Mouse (Mus musculus): ENCODE results near the gene Flywch2.
A peak's percentile ranks its signal among the peaks of the same experiment; 100 is the strongest.

Gene Flywch2

DNA sequence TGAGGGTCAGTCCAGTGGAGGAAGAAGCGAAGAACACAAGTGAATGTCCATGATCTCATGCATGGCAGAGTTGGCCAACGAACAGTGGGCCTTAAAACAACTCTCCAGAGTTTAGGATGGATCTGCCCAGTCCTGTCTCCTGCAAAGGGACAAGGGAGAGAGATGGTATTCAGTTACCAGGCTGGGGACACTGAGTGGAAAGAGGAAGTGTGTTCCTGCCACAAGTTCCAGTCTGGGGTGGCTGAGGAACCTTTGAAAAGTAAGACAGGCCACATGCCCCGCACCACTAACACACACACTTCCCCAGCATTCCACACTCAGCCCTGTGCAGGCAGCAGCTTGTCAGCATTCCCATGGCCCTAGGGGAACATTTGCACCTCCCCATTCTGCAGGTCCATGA is 39.1 kb downstream of the Flywch2 start:
- DNase-seq, result no peak

GRCm38 (mm10) chr17:23746311-23746710 is 39.6 kb downstream of the Flywch2 start:
- no peak for DNase-seq

DNA sequence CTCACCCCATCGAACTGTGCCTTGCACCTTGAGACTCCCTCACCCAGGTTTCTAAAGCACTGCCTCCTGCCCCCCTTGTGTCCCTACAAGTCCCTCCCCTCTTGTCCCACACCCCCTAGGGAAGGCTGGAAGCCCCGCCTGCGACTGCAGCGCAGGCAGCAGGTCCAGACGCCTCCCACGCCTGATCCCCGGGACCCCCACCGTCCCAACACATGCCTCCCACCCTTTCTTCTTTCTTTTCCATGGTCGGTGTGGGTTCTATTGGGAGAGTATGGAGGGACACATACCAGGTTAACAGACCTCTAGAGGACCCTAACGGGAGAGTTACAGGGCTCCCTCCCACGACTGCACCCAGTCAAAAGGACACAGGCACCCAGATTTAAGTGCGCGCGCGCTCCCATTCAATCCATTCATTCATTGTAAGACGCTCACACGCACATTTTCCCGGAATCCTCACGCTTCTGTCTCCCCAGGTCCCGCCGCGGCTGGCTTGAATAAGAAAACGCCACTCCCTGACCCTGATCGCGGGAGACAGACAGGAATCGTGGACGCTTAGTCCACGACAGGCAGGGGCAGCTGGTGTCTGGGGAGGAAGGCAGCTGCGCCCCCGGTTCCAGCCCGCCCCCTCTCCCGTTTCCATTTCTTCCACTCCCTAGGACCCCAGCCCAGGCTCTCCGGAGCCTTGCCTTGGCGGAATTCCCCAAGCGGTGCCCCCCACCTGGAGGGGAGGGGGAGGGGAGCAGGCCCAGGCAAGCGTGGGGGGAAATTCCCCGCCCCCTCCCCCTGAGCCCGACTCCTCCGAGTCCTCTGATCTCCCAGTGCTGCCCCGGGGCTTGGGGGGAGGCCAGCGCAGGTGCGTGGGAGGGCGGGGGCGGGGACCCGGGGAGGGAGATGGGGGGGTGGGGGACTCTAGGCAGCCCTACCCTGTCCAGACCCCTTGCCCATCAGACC is 40.3 kb downstream of the Flywch2 start, which contains the start of gene Kremen2:
TSS of gene Kremen2 (minus strand) at position 533 of the 951 bp plus-strand sequence.
- peak; percentile 48 for DNase-seq

- DNase-seq, result no peak
These were observed 41.2 kb downstream of the Flywch2 start for GRCm38 (mm10) chr17:23744651-23745050.

DNA sequence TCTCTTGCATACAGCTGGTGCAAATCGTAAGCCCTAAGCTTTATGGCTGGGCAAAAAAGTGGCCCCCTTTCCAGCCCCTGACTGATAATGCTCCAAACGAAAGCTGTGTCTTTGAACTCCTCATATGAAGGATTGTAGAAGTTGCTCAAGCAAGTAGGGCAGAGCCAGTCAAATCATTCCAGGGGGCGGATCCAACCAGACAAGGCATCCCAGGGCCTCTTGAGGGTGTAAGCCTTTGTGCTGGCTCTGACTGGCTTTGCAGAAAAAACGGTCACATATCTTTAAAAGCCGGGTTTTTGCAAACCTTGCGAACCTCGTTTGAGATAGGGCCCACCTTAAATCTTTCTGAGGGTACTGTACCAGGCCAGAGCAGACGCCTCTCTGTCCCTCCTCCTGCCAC is 41.8 kb downstream of the Flywch2 start:
- no peak for DNase-seq

GRCm38 (mm10) chr17:23742941-23743340 is 42.9 kb downstream of the Flywch2 start:
- no peak for DNase-seq

- DNase-seq, result no peak
These were observed 43.6 kb downstream of the Flywch2 start for GRCm38 (mm10) chr17:23742210-23742793.

GRCm38 (mm10) chr17:23741359-23742209 is 44.3 kb downstream of the Flywch2 start:
- no peak for DNase-seq

DNA sequence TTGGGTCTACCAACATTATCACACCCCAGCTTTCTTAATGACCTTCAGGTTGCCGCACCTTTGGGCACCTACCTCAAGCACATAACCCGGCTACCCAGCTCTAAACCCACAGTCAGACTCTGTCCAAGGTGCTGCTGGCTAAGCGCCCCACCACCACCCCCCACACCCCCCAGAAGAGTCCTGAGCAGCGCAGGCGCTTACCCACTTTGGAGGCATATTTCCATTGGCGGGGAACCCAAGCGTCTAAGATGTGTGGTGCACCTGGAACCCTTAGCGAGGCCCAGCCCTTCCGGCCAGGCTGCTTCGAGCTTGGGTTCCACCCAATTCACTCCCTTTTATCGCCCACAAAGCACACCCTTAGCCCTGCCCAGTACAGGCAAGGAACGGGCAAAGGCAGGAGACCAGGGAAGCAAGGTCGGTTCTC is 45.3 kb downstream of the Flywch2 start, which contains the start of gene Paqr4:
TSS of gene Paqr4 (minus strand) at position 270 of the 424 bp plus-strand sequence.
- DNase-seq, result no peak

DNA sequence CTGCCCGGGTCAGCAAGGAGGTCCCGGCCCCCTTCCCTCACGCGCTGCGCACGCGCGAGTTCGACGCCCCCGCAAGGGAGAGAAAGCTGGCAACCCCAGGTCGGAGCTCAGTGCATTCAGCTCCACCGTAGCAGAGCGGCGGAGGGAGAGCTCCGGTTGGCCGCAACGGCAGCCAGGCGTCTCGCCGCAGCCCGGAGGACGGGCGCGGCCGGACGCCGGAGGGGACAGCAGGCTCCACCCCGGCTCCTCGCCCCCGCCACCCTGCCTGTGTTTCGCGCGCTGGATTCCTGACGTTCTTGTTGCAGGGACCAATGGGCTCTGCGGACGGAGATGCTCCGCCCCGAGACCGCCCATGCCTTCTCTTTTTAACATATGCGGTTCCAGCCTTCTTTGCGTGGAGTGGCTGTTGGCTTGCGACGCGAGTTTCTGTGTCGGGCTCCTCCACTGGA is 45.7 kb downstream of the Flywch2 start:
- DNase-seq, result peak; percentile 93

- peak; percentile 49 for DNase-seq
These were observed 46.4 kb downstream of the Flywch2 start for GRCm38 (mm10) chr17:23739202-23740135.

DNA sequence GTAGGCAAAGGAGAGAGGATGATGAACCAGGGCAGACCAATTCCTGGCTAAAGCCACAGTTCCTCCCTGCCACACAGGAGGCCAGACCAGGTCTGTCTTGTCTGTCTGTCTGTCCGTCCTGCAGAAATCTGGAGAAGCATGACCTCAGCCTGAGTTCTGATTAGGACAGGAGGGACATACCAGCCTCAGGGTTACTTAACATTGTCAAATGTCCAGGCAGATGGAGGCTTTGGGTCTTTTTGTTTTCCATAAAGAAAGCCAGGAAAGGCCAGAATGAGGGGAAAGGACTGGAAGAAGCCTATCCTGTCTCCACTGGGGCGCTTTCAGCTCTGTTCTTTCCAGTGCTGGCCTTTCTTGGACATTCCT is 47.1 kb downstream of the Flywch2 start:
- no peak for DNase-seq

DNA sequence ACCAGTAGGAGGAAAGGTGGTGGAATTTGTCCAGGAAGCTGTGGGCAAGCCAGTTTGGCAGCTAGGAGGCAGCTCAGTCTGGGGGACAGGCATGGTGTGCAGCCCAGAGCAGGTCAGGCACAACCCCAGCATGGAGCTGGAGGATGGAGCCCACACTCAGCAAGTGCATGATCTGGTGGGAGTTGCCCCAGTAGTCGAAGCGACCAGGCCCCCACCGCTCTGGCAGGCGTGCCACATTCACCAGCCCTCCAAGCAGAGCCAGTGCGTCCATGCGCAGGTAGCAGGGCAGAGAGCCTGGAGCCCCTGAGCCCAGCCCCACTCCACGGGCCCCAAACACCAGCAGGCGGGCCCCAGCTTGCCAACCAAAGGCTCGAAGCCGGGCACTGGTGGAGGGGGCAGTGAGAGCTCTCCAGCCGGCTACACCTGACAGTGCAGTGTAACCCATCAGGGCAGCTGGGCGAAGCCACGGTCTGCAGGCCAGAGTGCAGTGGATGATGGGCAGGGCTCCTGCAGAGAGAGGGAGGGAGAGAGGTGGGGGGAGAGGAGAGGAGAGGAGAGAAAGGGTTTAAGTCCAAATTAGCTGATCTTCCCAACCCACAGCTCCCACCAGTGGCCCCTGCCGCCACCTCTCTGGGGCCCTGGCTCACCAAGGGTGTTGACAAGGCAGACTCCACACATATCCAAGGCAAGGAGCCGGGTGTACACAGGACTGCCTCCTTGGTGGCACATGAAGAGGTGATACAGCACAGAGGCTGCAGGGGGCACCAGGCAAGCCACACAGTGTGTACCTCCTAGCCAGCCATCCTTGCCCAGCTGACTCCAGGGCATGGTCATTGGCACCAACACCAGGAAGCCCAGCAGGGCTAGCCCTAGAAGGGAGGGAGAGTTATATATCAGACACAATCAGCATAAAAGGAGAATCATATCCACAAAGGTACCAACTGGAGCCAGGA is 48.1 kb downstream of the Flywch2 start:
- DNase-seq, result no peak

- DNase-seq, result no peak
These were observed 51.5 kb downstream of the Flywch2 start for GRCm38 (mm10) chr17:23734341-23734740.

DNA sequence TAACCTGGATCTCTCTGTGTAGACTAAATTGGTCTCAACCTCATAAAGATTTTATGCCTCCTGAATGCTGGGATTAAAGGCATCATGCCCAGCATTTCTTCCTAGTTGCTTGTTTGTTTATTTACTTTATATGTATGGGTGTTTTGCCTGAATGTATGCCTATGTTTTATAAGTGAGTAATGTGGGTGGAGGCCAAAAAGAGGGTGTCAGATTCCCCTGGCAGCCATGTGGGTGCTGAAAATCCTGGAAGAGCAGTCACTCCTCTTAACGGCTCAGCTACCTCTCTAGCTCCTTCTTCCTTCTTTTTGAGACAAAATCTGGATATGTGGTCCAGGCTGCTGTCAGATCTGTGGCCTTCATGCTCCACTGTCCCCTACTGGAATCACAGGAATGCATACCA is 55.4 kb downstream of the Flywch2 start:
- no peak for DNase-seq

Data from embryo, embryonic 11 days (tissue).